Mouse (Mus musculus): ENCODE data around the gene Ttc28. TPM values are rescaled to one million over a fixed set of nuclear protein-coding genes. Genes with fewer than 3 reads are reported as not detected.

The Ttc28 gene
- polyA plus RNA-seq, 1 experiment from 2014 or later: 3.5 TPM

- ATAC-seq (ENCODE audit: low FRiP score, low TSS enrichment) (no peak), DNase-seq (ENCODE audit: low spot score) (no peak)
- 69% methylated on average over 4 of the region's 4 CpGs for WGBS
- H3K4me1 ChIP-seq (replicated peaks; ENCODE audit: control insufficient read depth, insufficient read depth): no peaks in the 10 kb centered on the region
- no peaks in the 10 kb centered on the region for H3K27me3 ChIP-seq (ENCODE audit: control insufficient read depth, insufficient read depth, low read length)
- TF ChIP-seq EP300 (optimal IDR thresholded peaks at IDR 0.05) (no peak), CTCF (IDR thresholded peaks at IDR 0.05; ENCODE audit: low read depth) (no peak)
- H3K4me3 ChIP-seq (ENCODE audit: low read depth, low read length): no peak overlapping the region
- H3K4me2 ChIP-seq (replicated peaks; ENCODE audit: low read depth): no peak overlapping the region
- H3K9me3 ChIP-seq (ENCODE audit: control insufficient read depth, low read length): no peaks in the 10 kb centered on the region
- H3K27ac ChIP-seq (replicated peaks): no peak overlapping the region
- no peak overlapping the region for H3K9ac ChIP-seq (ENCODE audit: low read length)
- H3K36me3 ChIP-seq (ENCODE audit: control insufficient read depth, insufficient read depth, low read length): no peaks in the 10 kb centered on the region
These were observed 118.7 kb downstream of the Ttc28 start for GRCm38 (mm10) chr5:110998298-110998697.

- no peak overlapping the region for H3K9ac ChIP-seq (ENCODE audit: low read length)
- no peak for TF ChIP-seq EP300 (optimal IDR thresholded peaks at IDR 0.05)
- peak; percentile 45 for TF ChIP-seq CTCF (IDR thresholded peaks at IDR 0.05; ENCODE audit: low read depth)
- ATAC-seq (ENCODE audit: low FRiP score, low TSS enrichment) (no peak), DNase-seq (ENCODE audit: low spot score) (no peak)
- H3K27me3 ChIP-seq (ENCODE audit: control insufficient read depth, insufficient read depth, low read length): no peaks in the 10 kb centered on the region
- 70% methylated on average over 5 of the region's 5 CpGs for WGBS
- no peaks in the 10 kb centered on the region for H3K4me1 ChIP-seq (replicated peaks; ENCODE audit: control insufficient read depth, insufficient read depth)
- no peaks in the 10 kb centered on the region for H3K9me3 ChIP-seq (ENCODE audit: control insufficient read depth, low read length)
- no peaks in the 10 kb centered on the region for H3K36me3 ChIP-seq (ENCODE audit: control insufficient read depth, insufficient read depth, low read length)
- no peak overlapping the region for H3K4me3 ChIP-seq (ENCODE audit: low read depth, low read length)
- no peak overlapping the region for H3K4me2 ChIP-seq (replicated peaks; ENCODE audit: low read depth)
- H3K27ac ChIP-seq (replicated peaks): no peak overlapping the region
These were observed 121.3 kb downstream of the Ttc28 start for GRCm38 (mm10) chr5:111000953-111001352.

- no peak overlapping the region for H3K4me3 ChIP-seq (ENCODE audit: low read depth, low read length)
- ATAC-seq (ENCODE audit: low FRiP score, low TSS enrichment): no peak
- TF ChIP-seq EP300 (optimal IDR thresholded peaks at IDR 0.05) (no peak), CTCF (IDR thresholded peaks at IDR 0.05; ENCODE audit: low read depth) (no peak)
- H3K36me3 ChIP-seq (ENCODE audit: control insufficient read depth, insufficient read depth, low read length): no peaks in the 10 kb centered on the region
- no peaks in the 10 kb centered on the region for H3K9me3 ChIP-seq (ENCODE audit: control insufficient read depth, low read length)
- no peaks in the 10 kb centered on the region for H3K27me3 ChIP-seq (ENCODE audit: control insufficient read depth, insufficient read depth, low read length)
- H3K4me1 ChIP-seq (replicated peaks; ENCODE audit: control insufficient read depth, insufficient read depth): no peaks in the 10 kb centered on the region; the same call in 1 of the 2 replicates
- WGBS: 57% methylated on average over 5 of the region's 5 CpGs
- H3K9ac ChIP-seq (ENCODE audit: low read length): no peak overlapping the region
- DNase-seq (ENCODE audit: low spot score): no peak
- no peak overlapping the region for H3K4me2 ChIP-seq (replicated peaks; ENCODE audit: low read depth)
- H3K27ac ChIP-seq (replicated peaks): no peak overlapping the region
These were observed 123.6 kb downstream of the Ttc28 start for GRCm38 (mm10) chr5:111003220-111003619.

- Histone ChIP-seq H3K9ac (ENCODE audit: low read length) (no peak overlapping the region), H3K4me2 (replicated peaks; ENCODE audit: low read depth) (no peak overlapping the region), H3K9me3 (ENCODE audit: control insufficient read depth, low read length) (no peaks in the 10 kb centered on the region), H3K4me3 (ENCODE audit: low read depth, low read length) (no peak overlapping the region), H3K4me1 (replicated peaks; ENCODE audit: control insufficient read depth, insufficient read depth) (no peaks in the 10 kb centered on the region; the same call in 1 of the 2 replicates), H3K36me3 (ENCODE audit: control insufficient read depth, insufficient read depth, low read length) (no peaks in the 10 kb centered on the region), H3K27ac (replicated peaks) (no peak overlapping the region), H3K27me3 (ENCODE audit: control insufficient read depth, insufficient read depth, low read length) (no peaks in the 10 kb centered on the region)
- no peak for DNase-seq (ENCODE audit: low spot score)
- 91% methylated on average over 9 of the region's 9 CpGs for WGBS
- ATAC-seq (ENCODE audit: low FRiP score, low TSS enrichment): no peak
- no peak for TF ChIP-seq CTCF (IDR thresholded peaks at IDR 0.05; ENCODE audit: low read depth)
- TF ChIP-seq EP300 (optimal IDR thresholded peaks at IDR 0.05): no peak
These were observed 124.1 kb downstream of the Ttc28 start for GRCm38 (mm10) chr5:111003750-111004149.

- no peak overlapping the region for H3K4me3 ChIP-seq (ENCODE audit: low read depth, low read length)
- H3K9me3 ChIP-seq (ENCODE audit: control insufficient read depth, low read length): no peaks in the 10 kb centered on the region
- H3K4me2 ChIP-seq (replicated peaks; ENCODE audit: low read depth): no peak overlapping the region
- no peak overlapping the region for H3K9ac ChIP-seq (ENCODE audit: low read length)
- 0 out of 2 replicates have a peak overlapping the region, but pooled peaks have one; percentile 6 for H3K27ac ChIP-seq (replicated peaks)
- H3K27me3 ChIP-seq (ENCODE audit: control insufficient read depth, insufficient read depth, low read length): no peaks in the 10 kb centered on the region
- TF ChIP-seq CTCF (IDR thresholded peaks at IDR 0.05; ENCODE audit: low read depth) (no peak), EP300 (optimal IDR thresholded peaks at IDR 0.05) (no peak)
- DNase-seq (ENCODE audit: low spot score) (no peak), ATAC-seq (ENCODE audit: low FRiP score, low TSS enrichment) (no peak)
- H3K4me1 ChIP-seq (replicated peaks; ENCODE audit: control insufficient read depth, insufficient read depth): no peaks in the 10 kb centered on the region; the same call in 1 of the 2 replicates
- 52% methylated on average over 14 of the region's 14 CpGs for WGBS
- no peaks in the 10 kb centered on the region for H3K36me3 ChIP-seq (ENCODE audit: control insufficient read depth, insufficient read depth, low read length)
These were observed 126.9 kb downstream of the Ttc28 start for GRCm38 (mm10) chr5:111006272-111007135.

GRCm38 (mm10) chr5:111007136-111007500 lies 127.5 kb downstream of the Ttc28 start:
- ATAC-seq (ENCODE audit: low FRiP score, low TSS enrichment) (no peak), DNase-seq (ENCODE audit: low spot score) (no peak)
- Histone ChIP-seq H3K27ac (replicated peaks) (no peak overlapping the region), H3K27me3 (ENCODE audit: control insufficient read depth, insufficient read depth, low read length) (no peaks in the 10 kb centered on the region), H3K36me3 (ENCODE audit: control insufficient read depth, insufficient read depth, low read length) (no peaks in the 10 kb centered on the region), H3K4me3 (ENCODE audit: low read depth, low read length) (no peak overlapping the region), H3K4me2 (replicated peaks; ENCODE audit: low read depth) (no peak overlapping the region), H3K9me3 (ENCODE audit: control insufficient read depth, low read length) (no peaks in the 10 kb centered on the region), H3K4me1 (replicated peaks; ENCODE audit: control insufficient read depth, insufficient read depth) (no peaks in the 10 kb centered on the region; the same call in 1 of the 2 replicates), H3K9ac (ENCODE audit: low read length) (no peak overlapping the region)
- TF ChIP-seq EP300 (optimal IDR thresholded peaks at IDR 0.05) (no peak), CTCF (IDR thresholded peaks at IDR 0.05; ENCODE audit: low read depth) (no peak)
- 48% methylated on average over 7 of the region's 7 CpGs for WGBS

Measured in stomach, postnatal 0 days (tissue).